Mouse (Mus musculus): ENCODE data around the gene Tmem221. TPM values are rescaled to one million over a fixed set of nuclear protein-coding genes. Genes with fewer than 3 reads are reported as not detected.
"Not testable (repeated sequence)": the region's sequence is repeated elsewhere in the genome, so short reads cannot be mapped to it uniquely, and the experiment has no call there.

The Tmem221 gene
- polyA plus RNA-seq, 1 experiment, result not detected

- H3K27ac ChIP-seq (replicated peaks; ENCODE audit: low read depth, low read length), result no peak overlapping the region
- no peak overlapping the region for H3K4me3 ChIP-seq (ENCODE audit: insufficient read depth, low read depth, low read length)
- H3K4me1 ChIP-seq (ENCODE audit: control insufficient read depth, insufficient read depth, insufficient read length, low read length), result peaks cover 2% of the 10 kb centered on the region; the same call in 1 of the 2 replicates
Measured at GRCm38 (mm10) chr8:71547590-71547989, 11.1 kb downstream of the Tmem221 start.

- no peak overlapping the region for H3K27ac ChIP-seq (replicated peaks; ENCODE audit: low read depth, low read length)
- H3K4me1 ChIP-seq (ENCODE audit: control insufficient read depth, insufficient read depth, insufficient read length, low read length), result peaks cover 2% of the 10 kb centered on the region; the same call in 1 of the 2 replicates
- H3K4me3 ChIP-seq (ENCODE audit: insufficient read depth, low read depth, low read length), result no peak overlapping the region
Measured at GRCm38 (mm10) chr8:71545053-71545452, 13.6 kb downstream of the Tmem221 start.

DNA sequence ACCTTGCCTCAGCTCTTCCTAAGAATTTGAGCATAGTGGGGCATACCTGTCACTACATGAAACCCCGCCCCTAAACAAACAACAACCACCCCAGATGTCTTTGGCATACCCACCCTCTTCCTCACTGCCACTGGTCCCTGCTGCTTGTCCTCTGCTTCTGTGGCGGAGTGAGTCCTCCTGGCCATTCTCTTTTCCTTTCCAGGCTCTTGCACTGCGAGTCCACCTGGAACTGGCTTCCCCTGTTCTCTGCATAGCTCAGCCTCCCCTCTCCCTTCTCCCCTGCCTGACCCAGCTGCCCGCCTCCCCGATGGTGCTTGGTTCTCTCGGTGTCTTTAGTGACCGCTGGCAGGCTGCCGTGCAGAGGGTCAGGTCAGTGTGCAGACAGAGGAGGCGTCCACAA lies 14.9 kb downstream of the Tmem221 start:
- Histone ChIP-seq H3K4me1 (ENCODE audit: control insufficient read depth, insufficient read depth, insufficient read length, low read length) (peaks cover 2% of the 10 kb centered on the region; the same call in 1 of the 2 replicates), H3K4me3 (ENCODE audit: insufficient read depth, low read depth, low read length) (peak overlapping the region; percentile 80), H3K27ac (replicated peaks; ENCODE audit: low read depth, low read length) (no peak overlapping the region)

- Histone ChIP-seq H3K4me3 (ENCODE audit: insufficient read depth, low read depth, low read length) (peak within 1 kb of the TSS; percentile 80), H3K27ac (replicated peaks; ENCODE audit: low read depth, low read length) (no peak within 1 kb of the TSS), H3K4me1 (ENCODE audit: control insufficient read depth, insufficient read depth, insufficient read length, low read length) (peaks cover 5% of the 10 kb centered on the region)
Measured at GRCm38 (mm10) chr8:71542632-71543343, 15.9 kb downstream of the Tmem221 start, which contains the start of gene Mvb12a. Mvb12a (plus strand) TSS chr8:71542922.

DNA sequence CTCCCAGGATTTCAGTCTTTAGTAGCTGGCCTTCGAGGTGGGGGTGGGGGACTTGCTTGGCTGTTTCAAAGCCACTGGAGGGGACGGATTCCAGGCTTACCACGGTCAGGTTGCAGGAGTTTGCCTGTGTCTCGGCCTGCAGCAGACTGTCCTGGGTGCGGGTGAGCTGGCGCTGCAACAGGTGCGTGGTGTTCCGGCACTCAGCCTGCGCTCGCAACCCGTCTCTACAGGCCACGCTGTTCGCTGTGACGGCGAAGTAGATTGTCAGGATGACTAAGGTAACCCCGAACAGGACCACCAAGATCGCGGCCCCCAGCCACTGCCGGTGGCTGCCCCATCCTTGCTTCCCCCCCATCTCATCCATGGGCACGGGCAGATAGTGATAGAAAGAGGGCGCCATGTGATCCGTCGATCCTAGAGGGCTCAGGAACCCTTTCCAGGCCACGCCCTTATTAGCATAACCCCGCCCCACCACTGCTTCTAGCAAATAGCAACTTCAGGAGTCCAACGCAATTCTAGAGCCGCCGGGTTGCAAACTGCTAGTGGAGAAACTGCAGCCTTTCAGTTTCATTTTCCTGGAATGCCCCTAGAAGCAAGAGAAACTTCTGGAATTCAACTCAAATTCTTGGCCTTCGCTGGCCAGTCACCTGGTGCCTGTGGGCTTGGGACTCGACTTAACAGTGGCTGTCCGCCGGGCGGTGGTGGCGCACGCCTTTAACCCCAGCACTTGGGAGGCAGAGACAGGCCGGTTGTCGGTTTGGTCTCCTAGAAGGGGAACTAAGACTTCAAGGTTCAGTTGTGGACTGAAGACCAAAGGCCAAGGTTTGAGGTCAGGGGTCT lies 21.4 kb downstream of the Tmem221 start, which contains the start of gene Bst2:
Gene Bst2 (minus strand): TSS at position 429 of the 840 bp plus-strand sequence.
- peaks cover 9% of the 10 kb centered on the region; the same call in 1 of the 2 replicates for H3K4me1 ChIP-seq (ENCODE audit: control insufficient read depth, insufficient read depth, insufficient read length, low read length)
- H3K4me3 ChIP-seq (ENCODE audit: insufficient read depth, low read depth, low read length), result peak within 1 kb of the TSS; percentile 67
- peak within 1 kb of the TSS; percentile 98 for H3K27ac ChIP-seq (replicated peaks; ENCODE audit: low read depth, low read length)

DNA sequence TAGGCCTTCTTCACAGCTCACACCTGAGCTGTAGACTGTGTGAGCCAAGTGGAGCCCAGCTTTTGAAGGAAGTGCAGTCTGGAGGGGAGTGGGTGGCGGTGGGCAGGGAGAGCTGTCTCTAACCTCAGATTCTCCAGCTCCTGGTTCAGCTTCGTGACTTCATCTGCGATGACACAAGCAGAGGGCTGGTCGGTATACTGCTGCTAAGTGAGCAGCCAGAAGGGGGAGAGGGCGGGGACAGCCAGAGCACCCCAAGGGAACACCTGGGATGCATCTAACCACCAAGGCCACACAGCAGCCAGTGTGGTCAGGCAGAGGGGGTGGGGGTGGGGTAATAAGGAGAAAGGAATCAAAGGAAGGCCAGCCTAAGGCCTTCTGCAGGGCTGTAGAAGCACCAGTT lies 23.0 kb downstream of the Tmem221 start:
- Histone ChIP-seq H3K27ac (replicated peaks; ENCODE audit: low read depth, low read length) (no peak overlapping the region), H3K4me3 (ENCODE audit: insufficient read depth, low read depth, low read length) (peak overlapping the region; percentile 67), H3K4me1 (ENCODE audit: control insufficient read depth, insufficient read depth, insufficient read length, low read length) (peaks cover 9% of the 10 kb centered on the region; the same call in 1 of the 2 replicates)

- no peak overlapping the region for H3K27ac ChIP-seq (replicated peaks; ENCODE audit: low read depth, low read length)
- peaks cover 9% of the 10 kb centered on the region; the same call in 1 of the 2 replicates for H3K4me1 ChIP-seq (ENCODE audit: control insufficient read depth, insufficient read depth, insufficient read length, low read length)
- no peak overlapping the region for H3K4me3 ChIP-seq (ENCODE audit: insufficient read depth, low read depth, low read length)
Measured at GRCm38 (mm10) chr8:71534263-71534810, 24.3 kb downstream of the Tmem221 start.

GRCm38 (mm10) chr8:71530735-71531467 lies 27.8 kb downstream of the Tmem221 start:
- H3K4me1 ChIP-seq (ENCODE audit: control insufficient read depth, insufficient read depth, insufficient read length, low read length), result peaks cover 13% of the 10 kb centered on the region
- not testable (repeated sequence) for H3K4me3 ChIP-seq (ENCODE audit: insufficient read depth, low read depth, low read length); H3K27ac ChIP-seq (replicated peaks; ENCODE audit: low read depth, low read length)

DNA sequence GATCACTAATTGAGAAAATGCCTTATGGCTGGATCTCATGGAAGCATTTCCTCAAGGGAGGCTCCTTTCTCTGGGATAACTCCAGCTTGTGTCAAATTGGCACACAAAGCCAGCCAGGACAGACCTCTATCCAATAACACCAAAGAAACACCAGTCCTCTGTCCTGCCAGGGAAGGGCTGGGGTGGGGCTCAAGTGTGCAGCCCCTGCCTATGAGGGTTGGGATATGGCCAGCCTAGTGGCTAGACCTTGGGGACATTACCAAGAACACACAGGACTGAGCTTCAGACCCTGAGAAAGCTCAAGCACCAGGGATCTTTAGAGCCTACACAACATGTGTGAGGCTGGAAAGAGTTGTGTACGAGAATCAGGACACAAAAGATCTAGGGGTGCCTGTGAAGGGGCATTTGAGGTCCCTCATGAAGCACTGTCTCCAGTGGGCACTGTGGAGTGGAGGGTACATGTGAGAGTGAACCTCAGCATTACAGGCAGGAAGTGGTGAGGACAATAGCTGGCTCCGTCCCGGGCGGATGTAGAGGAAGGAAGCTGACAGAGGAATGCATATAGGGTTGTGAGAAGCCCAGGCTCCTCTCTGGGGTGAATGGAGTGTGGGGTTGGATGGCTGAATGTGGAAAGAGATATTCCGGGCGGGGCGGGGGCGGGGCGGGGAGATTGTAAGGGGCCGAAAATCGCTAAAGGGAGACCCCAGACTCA lies 30.2 kb downstream of the Tmem221 start:
- Histone ChIP-seq H3K27ac (replicated peaks; ENCODE audit: low read depth, low read length) (peak overlapping the region; percentile 93), H3K4me1 (ENCODE audit: control insufficient read depth, insufficient read depth, insufficient read length, low read length) (peaks cover 11% of the 10 kb centered on the region), H3K4me3 (ENCODE audit: insufficient read depth, low read depth, low read length) (no peak overlapping the region)

- peaks cover 11% of the 10 kb centered on the region for H3K4me1 ChIP-seq (ENCODE audit: control insufficient read depth, insufficient read depth, insufficient read length, low read length)
- H3K4me3 ChIP-seq (ENCODE audit: insufficient read depth, low read depth, low read length), result no peak overlapping the region
- H3K27ac ChIP-seq (replicated peaks; ENCODE audit: low read depth, low read length), result peak overlapping the region; percentile 93
Measured at GRCm38 (mm10) chr8:71527162-71527870, 31.4 kb downstream of the Tmem221 start.

DNA sequence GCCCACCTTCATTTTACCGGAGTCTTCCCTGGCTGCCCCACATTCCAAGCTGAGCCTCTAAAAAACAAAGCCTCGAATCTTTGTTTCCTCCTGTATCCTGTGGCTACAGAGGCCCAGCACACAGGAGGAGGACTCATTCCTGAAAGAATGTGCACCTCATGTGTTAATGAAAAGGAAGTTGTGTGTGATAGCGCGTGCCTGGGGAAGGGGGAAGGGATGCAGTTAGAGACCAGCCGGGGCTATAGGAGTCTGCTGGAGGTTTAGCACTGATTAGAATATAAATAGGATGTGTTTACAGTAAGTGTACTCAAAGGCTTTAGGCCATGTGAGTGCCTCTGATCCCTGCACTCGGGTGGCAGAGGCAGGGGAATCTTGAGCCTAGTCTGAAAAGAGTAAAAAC lies 32.4 kb downstream of the Tmem221 start:
- Histone ChIP-seq H3K27ac (replicated peaks; ENCODE audit: low read depth, low read length) (peak overlapping the region; percentile 74), H3K4me1 (ENCODE audit: control insufficient read depth, insufficient read depth, insufficient read length, low read length) (peaks cover 11% of the 10 kb centered on the region), H3K4me3 (ENCODE audit: insufficient read depth, low read depth, low read length) (no peak overlapping the region)

DNA sequence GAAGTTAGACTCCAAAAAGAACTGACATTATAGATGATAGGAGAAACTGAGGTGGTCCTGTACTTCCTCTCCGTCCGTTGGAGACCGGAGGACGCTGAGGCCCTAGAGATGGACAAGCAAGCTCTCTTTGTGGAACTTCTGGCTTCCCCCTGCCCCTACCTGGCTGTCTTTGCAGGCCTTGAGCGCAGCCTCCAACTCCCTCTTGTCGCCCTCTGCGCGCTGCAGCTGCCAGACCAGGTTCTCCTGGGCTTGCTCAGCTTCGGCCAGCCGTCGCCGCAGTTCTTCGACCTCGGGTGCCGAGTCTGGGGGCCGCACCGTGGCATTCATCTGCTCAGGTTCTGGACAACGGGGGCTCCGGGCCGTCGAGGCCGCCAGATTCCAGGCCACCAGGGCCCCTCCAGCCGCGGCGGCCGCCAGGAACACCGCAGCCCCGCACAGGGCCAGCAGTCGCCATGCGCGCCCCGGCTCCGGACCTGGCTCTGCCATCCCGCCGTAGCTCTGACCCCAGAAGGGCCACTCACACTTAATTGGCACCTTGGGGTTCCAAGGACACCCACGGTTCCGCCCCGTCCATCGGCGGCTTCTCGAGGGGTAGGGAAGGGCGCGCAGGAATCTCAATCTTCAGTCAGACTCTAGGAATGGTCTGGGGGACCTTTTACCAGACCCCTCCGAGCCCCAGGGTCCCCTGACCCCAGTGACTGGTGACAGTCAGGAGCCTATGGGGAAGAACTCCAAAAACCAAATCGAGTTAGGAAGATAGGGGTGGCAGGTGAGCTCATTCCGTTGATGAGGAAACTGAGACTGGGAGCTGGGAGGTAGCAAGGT lies 33.2 kb downstream of the Tmem221 start, which contains the start of gene Ccdc194:
Gene Ccdc194 (minus strand): TSS at position 486 of the 825 bp plus-strand sequence.
- H3K4me1 ChIP-seq (ENCODE audit: control insufficient read depth, insufficient read depth, insufficient read length, low read length), result peaks cover 11% of the 10 kb centered on the region
- H3K27ac ChIP-seq (replicated peaks; ENCODE audit: low read depth, low read length), result peak within 1 kb of the TSS; percentile 74
- no peak within 1 kb of the TSS for H3K4me3 ChIP-seq (ENCODE audit: insufficient read depth, low read depth, low read length)

DNA sequence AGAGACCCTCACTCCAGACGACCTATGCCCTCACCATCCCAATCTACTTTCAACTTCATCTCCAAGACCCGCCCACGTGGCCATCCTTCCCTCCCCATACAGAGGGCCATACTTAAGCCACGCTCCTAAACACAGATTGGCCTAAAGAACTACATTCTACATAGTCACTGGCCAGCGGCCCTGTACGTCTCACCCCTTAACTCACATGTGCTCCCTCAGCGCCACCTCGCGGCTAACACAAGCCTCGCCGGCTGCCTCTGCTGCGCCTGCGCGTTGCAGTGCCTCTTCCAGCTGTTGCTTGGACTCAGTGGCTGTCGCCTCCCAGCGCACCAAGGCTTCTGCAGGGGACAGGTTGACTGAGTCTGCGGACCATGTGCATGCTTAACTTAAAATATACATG lies 37.0 kb downstream of the Tmem221 start:
- Histone ChIP-seq H3K4me1 (ENCODE audit: control insufficient read depth, insufficient read depth, insufficient read length, low read length) (peaks cover 3% of the 10 kb centered on the region; the same call in 1 of the 2 replicates), H3K27ac (replicated peaks; ENCODE audit: low read depth, low read length) (no peak overlapping the region), H3K4me3 (ENCODE audit: insufficient read depth, low read depth, low read length) (no peak overlapping the region)
